Mouse (Mus musculus) ES-E14 (cell line): ENCODE measurements around the gene Olfr113.
"Not testable (repeated sequence)": the region's sequence is repeated elsewhere in the genome, so short reads cannot be mapped to it uniquely, and the experiment has no call there.

Source experiments
- CHD2 ChIP-seq: IDR thresholded peaks from 2 replicates; pipeline ENCODE4 v1.6.1; 2014; ENCODE audit warnings: mild to moderate bottlenecking, low read depth, low read length, inconsistent platforms
- HCFC1 ChIP-seq: IDR thresholded peaks from 2 replicates; pipeline ENCODE4 v1.6.1; 2012; ENCODE audit warnings: low read length, inconsistent platforms, borderline replicate concordance; ENCODE audit not compliant: insufficient read depth
- MAFK ChIP-seq: IDR thresholded peaks from 2 replicates; pipeline ENCODE4 v1.6.1; 2014; ENCODE audit warnings: mild to moderate bottlenecking, low read depth, low read length, inconsistent platforms; ENCODE audit not compliant: insufficient read depth
- ZC3H11A ChIP-seq: IDR thresholded peaks from 2 replicates; pipeline ENCODE4 v1.6.1; 2012; ENCODE audit warnings: low read depth, mild to moderate bottlenecking, inconsistent platforms, low read length, borderline replicate concordance
- ZNF384 ChIP-seq: IDR thresholded peaks from 2 replicates; pipeline ENCODE4 v1.6.1; 2012; ENCODE audit warnings: low read depth, low read length, inconsistent platforms

DNA sequence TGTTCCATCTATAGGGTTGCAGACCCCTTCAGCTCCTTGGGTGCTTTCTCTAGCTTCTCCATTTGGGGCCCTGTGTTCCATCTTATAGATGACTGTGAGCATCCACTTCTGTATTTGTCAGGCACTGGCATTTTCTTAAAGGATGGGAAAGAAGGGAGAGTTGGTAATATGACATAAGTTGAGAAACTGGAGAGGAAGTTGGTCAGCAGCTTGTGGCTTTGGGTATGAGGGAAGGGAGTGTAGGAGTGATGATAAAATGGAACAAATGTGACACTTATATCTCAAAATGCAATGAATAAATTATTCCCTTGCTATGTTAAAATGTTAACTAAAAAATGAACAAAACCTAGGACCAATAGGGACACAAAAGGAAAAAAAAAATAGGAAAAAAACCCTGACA, 52.9 kb downstream of the Olfr113 start:
- TF ChIP-seq ZNF384, ZC3H11A, CHD2, HCFC1, MAFK: not testable (repeated sequence)
